8 mouse cellular contexts compared by ENCODE assay signal in genomic region chr9:107768851-107769250, GRCm38 (mm10). TPM values are rescaled to one million over a fixed set of nuclear protein-coding genes. Genes with fewer than 3 reads are reported as not detected.
A peak's percentile ranks its signal among the peaks of the same experiment; 100 is the strongest.
DNase-seq lines count a peak whose midpoint lies in the region; ATAC-seq and TF ChIP-seq lines count a peak whose summit lies in the region.

No protein-coding gene starts in this region.

- peaks cover 59% of the 10 kb centered on the region for H3K36me3 ChIP-seq in embryonic facial prominence, embryonic 12.5 days
- H3K36me3 ChIP-seq in hindbrain, embryonic 15.5 days, result peaks cover 63% of the 10 kb centered on the region
- H3K36me3 ChIP-seq in macrophage (ENCODE audit: inconsistent target), result peaks cover 54% of the 10 kb centered on the region

- H3K79me2 ChIP-seq in macrophage (ENCODE audit: inconsistent target), result peaks cover 70% of the 10 kb centered on the region

- peak overlapping the region; percentile 73 for H3K4me2 ChIP-seq in embryonic facial prominence, embryonic 12.5 days (replicated peaks)
- H3K4me2 ChIP-seq in hindbrain, embryonic 15.5 days, result peak overlapping the region; percentile 79

- ATAC-seq in embryonic facial prominence, embryonic 12.5 days (ENCODE audit: insufficient number of reproducible peaks, insufficient read depth, low FRiP score, low TSS enrichment), result no peak
- ATAC-seq in hindbrain, embryonic 15.5 days (ENCODE audit: low FRiP score, low read depth), result no peak

- no peak for TF ChIP-seq POLR2A in cerebellum, adult 2 months (IDR thresholded peaks at IDR 0.05; ENCODE audit: borderline replicate concordance, insufficient read depth, low read length)

- peaks cover 4% of the 10 kb centered on the region for H3K4me1 ChIP-seq in cerebellum, adult 2 months (ENCODE audit: control insufficient read depth, insufficient read depth, low read length)
- peaks cover 9% of the 10 kb centered on the region for H3K4me1 ChIP-seq in embryonic facial prominence, embryonic 12.5 days
- H3K4me1 ChIP-seq in hindbrain, embryonic 15.5 days (replicated peaks), result peaks cover 23% of the 10 kb centered on the region

- H3K9me3 ChIP-seq in embryonic facial prominence, embryonic 12.5 days, result no peaks in the 10 kb centered on the region
- H3K9me3 ChIP-seq in hindbrain, embryonic 15.5 days, result no peaks in the 10 kb centered on the region

- 64% methylated on average over 5 of the region's 5 CpGs for WGBS in cerebellum, adult 2 months
- WGBS in embryonic facial prominence, embryonic 12.5 days, result 84% methylated on average over 5 of the region's 5 CpGs
- WGBS in hindbrain, embryonic 15.5 days, result 70% methylated on average over 5 of the region's 5 CpGs
- WGBS in macrophage (ENCODE audit: missing documents), result 80% methylated on average over 5 of the region's 5 CpGs

- no peak for TF ChIP-seq CTCF in cerebellum, adult 2 months (IDR thresholded peaks at IDR 0.05; ENCODE audit: borderline replicate concordance, insufficient read depth, low read depth, low read length)

- peak overlapping the region; percentile 5; the same call in 1 of the 2 replicates for H3K9ac ChIP-seq in embryonic facial prominence, embryonic 12.5 days
- 0 out of 2 replicates have a peak overlapping the region, but pooled peaks have one; percentile 17 for H3K9ac ChIP-seq in hindbrain, embryonic 15.5 days

- DNase-seq in cerebellum, adult 2 months, result peak in 1 of 2 experiments; percentile 7
- DNase-seq in cerebellum, postnatal 36 days, result no peak
- no peak for DNase-seq in thymus, adult 18-20 months
- DNase-seq in spleen, postnatal 4 days (ENCODE audit: low spot score in 2 of 2), result no peak
- DNase-seq in thymus, postnatal 36 days, result no peak

- no peak overlapping the region for H3K27ac ChIP-seq in cerebellum, adult 2 months (ENCODE audit: insufficient read depth, low read length)
- peak overlapping the region; percentile 23; the same call in 1 of the 2 replicates for H3K27ac ChIP-seq in embryonic facial prominence, embryonic 12.5 days
- 0 out of 2 replicates have a peak overlapping the region, but pooled peaks have one; percentile 10 for H3K27ac ChIP-seq in hindbrain, embryonic 15.5 days (replicated peaks)
- no peak overlapping the region for H3K27ac ChIP-seq in macrophage

- H3K4me3 ChIP-seq in cerebellum, adult 2 months (replicated peaks; ENCODE audit: insufficient read depth, low read depth, low read length), result peak overlapping the region; percentile 74
- H3K4me3 ChIP-seq in embryonic facial prominence, embryonic 12.5 days, result peak overlapping the region; percentile 90
- H3K4me3 ChIP-seq in hindbrain, embryonic 15.5 days, result peak overlapping the region; percentile 63
- peak overlapping the region; percentile 87; the same call in 1 of the 2 replicates for H3K4me3 ChIP-seq in macrophage (ENCODE audit: inconsistent target)

- no peaks in the 10 kb centered on the region for H3K27me3 ChIP-seq in cerebellum, adult 2 months (ENCODE audit: control insufficient read depth, insufficient read depth, low read length)
- no peaks in the 10 kb centered on the region for H3K27me3 ChIP-seq in embryonic facial prominence, embryonic 12.5 days
- H3K27me3 ChIP-seq in hindbrain, embryonic 15.5 days, result no peaks in the 10 kb centered on the region

RNA-seq across cellular contexts. Expression of gene Rbm5, which starts 1.9 kb away (rescaled TPM):
- polyA plus RNA-seq in cerebellum, adult 2 months (2012; rRNA removed), result 126 and 129 TPM in 2 replicates
- polyA plus RNA-seq in embryonic facial prominence, embryonic 12.5 days (2016; fragmentation: Nextera tagmentation; extraction: Ambion mirVana), result 232 and 261 TPM in 2 replicates
- 230 and 247 TPM in 2 replicates for polyA plus RNA-seq in hindbrain, embryonic 15.5 days (2015; fragmentation: Nextera tagmentation; extraction: Ambion mirVana)
- total RNA-seq in macrophage (2018; cell fraction: chromatin; rRNA removed), result 100 to 1,000 TPM; 444 to 782 (median 601) TPM
- 10 to 100 TPM; 37.5 to 67.0 (median 48.9) TPM for total RNA-seq in macrophage (2018; cell fraction: cytosol; rRNA removed)
- 100 to 1,000 TPM; 209 to 450 (median 311) TPM for total RNA-seq in macrophage (2018; cell fraction: nucleus; rRNA removed)
- 48.8 to 74.7 TPM (median 61.8 TPM) in 3 replicates for polyA plus RNA-seq in macrophage (2018)

RNA-seq across cellular contexts. Expression of gene Sema3f, which starts 58.6 kb away (rescaled TPM):
- 30.4 and 31.8 TPM in 2 replicates for polyA plus RNA-seq in cerebellum, adult 2 months (2012; rRNA removed)
- 52.4 and 53.1 TPM in 2 replicates for polyA plus RNA-seq in embryonic facial prominence, embryonic 12.5 days (2016; fragmentation: Nextera tagmentation; extraction: Ambion mirVana)
- 14.0 and 18.5 TPM in 2 replicates for polyA plus RNA-seq in hindbrain, embryonic 15.5 days (2015; fragmentation: Nextera tagmentation; extraction: Ambion mirVana)
- 10 to 100 TPM in 1 of 26 experiments, 1 to 10 TPM in 6, under 1 TPM in 5, not detected in 14; 0.20 to 10.5 (median 1.9) TPM for total RNA-seq in macrophage (2018; cell fraction: chromatin; rRNA removed)
- total RNA-seq in macrophage (2018; cell fraction: cytosol; rRNA removed), result under 1 TPM in 12 of 26 experiments, not detected in 14; 0.06 to 0.38 (median 0.18) TPM
- total RNA-seq in macrophage (2018; cell fraction: nucleus; rRNA removed), result 1 to 10 TPM in 5 of 26 experiments, under 1 TPM in 6, not detected in 15; 0.18 to 2.8 (median 0.89) TPM
- 0.08 to 0.93 TPM in 2 of 3 replicates, not detected in the other for polyA plus RNA-seq in macrophage (2018)

Comparison
In these comparisons a context has a peak if more than half of its experiments do, and no peak if none do; other contexts are left out.
1. H3K27ac ChIP-seq: peak in embryonic facial prominence, embryonic 12.5 days (single experiment) and hindbrain, embryonic 15.5 days (single experiment); none in cerebellum, adult 2 months (single experiment) and macrophage (single experiment).
2. Peak in every context shown above with its lines, with median percentiles within 50 percentile points of each other: H3K4me3 ChIP-seq.